Mouse (Mus musculus) liver, embryonic 14.5 days (tissue): ENCODE data around the gene AC129217.1.

ENCODE experiments used
- CTCF ChIP-seq: IDR thresholded peaks from 2 replicates; pipeline ENCODE4 v1.5.1; 2016; ENCODE audit warnings: antibody characterized with exemption, low read depth, control low read depth
- EP300 ChIP-seq: IDR thresholded peaks from 2 replicates; pipeline ENCODE4 v1.6.1; 2016; ENCODE audit warnings: antibody characterized with exemption, low read depth

DNA sequence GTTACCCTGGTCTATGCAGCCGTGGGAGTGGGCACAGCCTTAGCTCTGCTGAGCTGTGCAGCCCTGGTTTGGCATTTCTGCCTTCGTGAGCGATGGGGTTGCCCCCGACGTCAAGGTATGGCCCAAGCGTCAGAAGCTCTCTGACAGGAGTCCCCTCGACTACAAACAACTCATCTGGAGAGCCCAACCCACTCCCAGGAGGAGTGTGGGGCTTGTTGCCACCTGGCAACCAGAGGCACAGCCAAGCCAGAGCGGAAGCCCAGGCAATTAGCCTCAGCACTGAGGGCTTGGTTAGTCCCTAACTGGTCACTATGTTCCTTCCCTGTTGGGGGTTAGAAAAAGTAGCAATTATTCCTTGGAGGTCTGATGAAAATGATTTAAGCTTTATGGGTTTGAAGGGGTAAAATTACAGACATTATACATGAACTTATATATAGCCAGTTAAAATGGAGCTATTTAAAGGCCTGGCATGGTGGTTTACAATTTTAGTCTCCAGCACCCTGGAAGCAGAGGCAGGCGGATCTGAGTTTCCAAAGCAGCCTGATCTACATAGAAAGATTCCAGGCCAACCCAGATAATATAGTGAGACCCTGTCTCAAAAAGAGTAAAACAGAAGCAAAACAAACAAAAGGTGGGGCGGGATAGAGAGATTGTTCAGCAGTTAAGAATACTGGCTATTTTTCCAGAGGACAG is 22.8 kb downstream of the AC129217.1 start:
- TF ChIP-seq CTCF (no peak), EP300 (no peak)
